Mouse (Mus musculus) heart, embryonic 16.5 days (tissue): ENCODE data around the gene Mpp3. TPM values are rescaled to one million over a fixed set of nuclear protein-coding genes. Genes with fewer than 3 reads are reported as not detected.

ENCODE experiments used
- ATAC-seq: fragments of 200-750 bp; cut with Nextera tagmentation; replicated peaks from 2 replicates; pipeline ENCODE4 v1.8.0; 2017; ENCODE audit warnings: moderate number of reproducible peaks; ENCODE audit not compliant: insufficient read depth, low FRiP score; ENCODE audit errors: extremely low read depth
- H3K27ac ChIP-seq: fragments of 300-500 bp; sonication (generic); 2 replicates; pipeline ENCODE4 v1.5.1; 2014; ENCODE audit warnings: mild to moderate bottlenecking, low read length, control low read depth, moderate library complexity
- H3K27me3 ChIP-seq: fragments of 300-500 bp; sonication (generic); 2 replicates; pipeline ENCODE4 v1.6.1; 2014; ENCODE audit warnings: low read length, mixed read lengths; ENCODE audit not compliant: control insufficient read depth, insufficient read depth
- H3K36me3 ChIP-seq: fragments of 300-500 bp; sonication (generic); 2 replicates; pipeline ENCODE4 v1.6.1; 2014; ENCODE audit not compliant: control insufficient read depth, insufficient read depth
- H3K4me1 ChIP-seq: fragments of 300-500 bp; sonication (generic); 2 replicates; pipeline ENCODE4 v1.6.1; 2014; ENCODE audit warnings: low read length, mixed read lengths; ENCODE audit not compliant: control insufficient read depth, insufficient read depth
- H3K4me2 ChIP-seq: fragments of 300-500 bp; sonication (generic); 2 replicates; pipeline ENCODE4 v1.6.1; 2014; ENCODE audit warnings: low read depth, mild to moderate bottlenecking, control low read depth, low read length
- H3K4me3 ChIP-seq: fragments of 300-500 bp; sonication (generic); 2 replicates; pipeline ENCODE4 v1.5.1; 2014; ENCODE audit warnings: mild to moderate bottlenecking, control low read depth, low read length
- H3K9ac ChIP-seq: fragments of 300-500 bp; sonication (generic); 2 replicates; pipeline ENCODE4 v1.6.1; 2014; ENCODE audit warnings: low read length, control low read depth
- H3K9me3 ChIP-seq: fragments of 300-500 bp; sonication (generic); replicated peaks from 2 replicates; pipeline ENCODE4 v1.6.1; 2016; ENCODE audit warnings: low read length; ENCODE audit not compliant: control insufficient read depth
- WGBS: fragments of 180-500 bp; shearing (Covaris S2); extraction: QIAGEN DNeasy Blood & Tissue Kit; methylation state at CpG from one replicate; pipeline ENCODE4 v1.1.7; 2014; 5-methylcytosine and 5-hydroxymethylcytosine counted together
- polyA plus RNA-seq: library from polyadenylated mRNA; unstranded; fragments of >200 nt; fragmentation: Nextera tagmentation; extraction: Ambion mirVana; gene quantifications from 2 replicates; pipeline ENCODE4 v1.2.1, GENCODE M21; 2015

Mpp3 gene
- polyA plus RNA-seq, 1 experiment from 2014 or later = 4.2 TPM

DNA sequence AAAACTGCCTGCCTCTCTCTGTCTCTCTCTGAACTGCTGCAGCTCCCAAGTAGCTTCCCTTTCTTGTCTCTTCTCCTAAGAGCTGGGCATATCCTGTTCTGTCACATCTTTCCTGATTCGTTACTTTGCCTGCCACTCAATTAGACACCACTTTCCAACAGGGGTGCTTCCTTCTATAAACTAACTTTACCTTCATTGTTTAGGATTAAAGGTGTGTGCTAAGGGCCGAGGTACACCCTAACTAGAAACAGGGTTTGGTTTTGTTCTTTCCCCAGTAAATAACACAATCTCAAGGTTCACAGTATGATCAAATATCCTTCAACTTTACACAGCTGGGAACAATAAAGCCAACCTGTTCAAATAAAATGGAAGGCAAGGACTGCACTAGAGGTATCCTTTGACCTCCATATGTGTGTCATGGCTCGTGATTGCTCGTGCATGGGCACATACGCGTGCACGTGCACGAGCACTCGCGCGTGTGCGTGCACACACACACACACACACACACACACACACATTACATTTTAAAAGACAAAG, 4.9 kb upstream of the Mpp3 start:
- H3K9me3 ChIP-seq = no peaks in the 10 kb centered on the region
- H3K27ac ChIP-seq = no peak overlapping the region
- no peak overlapping the region for H3K4me2 ChIP-seq
- no peak overlapping the region for H3K9ac ChIP-seq
- no peak overlapping the region for H3K4me3 ChIP-seq
- H3K27me3 ChIP-seq = 0 out of 2 replicates have a peak, but pooled peaks cover 2% of the 10 kb centered on the region
- WGBS = 88% methylated on average over 12 of the region's 12 CpGs
- ATAC-seq = no peak
- H3K4me1 ChIP-seq = no peaks in the 10 kb centered on the region
- no peaks in the 10 kb centered on the region for H3K36me3 ChIP-seq

DNA sequence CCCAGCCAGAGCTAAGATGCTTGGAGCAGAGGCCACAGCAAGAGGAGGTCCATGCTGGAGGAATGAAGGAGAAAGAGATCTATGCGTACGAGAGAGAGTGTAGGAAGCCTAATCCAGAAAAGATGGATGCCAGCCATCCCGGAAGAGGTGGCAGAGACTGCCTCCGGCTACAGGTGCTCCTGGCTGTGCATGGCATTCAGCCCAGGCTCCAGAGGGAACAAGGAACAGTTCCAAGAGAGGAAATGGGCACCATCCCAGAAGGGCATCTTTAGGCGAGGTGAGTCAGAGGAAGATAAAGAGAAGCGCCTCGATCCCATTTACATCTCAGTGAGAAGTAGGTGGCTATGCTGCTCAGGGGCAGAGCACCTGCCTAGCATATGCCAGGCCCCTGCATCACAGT, 2.9 kb upstream of the Mpp3 start:
- no peak overlapping the region for H3K27ac ChIP-seq
- 69% methylated on average over 7 of the region's 7 CpGs for WGBS
- 0 out of 2 replicates have a peak, but pooled peaks cover 2% of the 10 kb centered on the region for H3K27me3 ChIP-seq
- H3K4me1 ChIP-seq = peaks cover 6% of the 10 kb centered on the region; the same call in 1 of the 2 replicates
- H3K9me3 ChIP-seq = no peaks in the 10 kb centered on the region
- no peaks in the 10 kb centered on the region for H3K36me3 ChIP-seq
- no peak overlapping the region for H3K9ac ChIP-seq
- ATAC-seq = no peak
- H3K4me2 ChIP-seq = no peak overlapping the region
- no peak overlapping the region for H3K4me3 ChIP-seq

DNA sequence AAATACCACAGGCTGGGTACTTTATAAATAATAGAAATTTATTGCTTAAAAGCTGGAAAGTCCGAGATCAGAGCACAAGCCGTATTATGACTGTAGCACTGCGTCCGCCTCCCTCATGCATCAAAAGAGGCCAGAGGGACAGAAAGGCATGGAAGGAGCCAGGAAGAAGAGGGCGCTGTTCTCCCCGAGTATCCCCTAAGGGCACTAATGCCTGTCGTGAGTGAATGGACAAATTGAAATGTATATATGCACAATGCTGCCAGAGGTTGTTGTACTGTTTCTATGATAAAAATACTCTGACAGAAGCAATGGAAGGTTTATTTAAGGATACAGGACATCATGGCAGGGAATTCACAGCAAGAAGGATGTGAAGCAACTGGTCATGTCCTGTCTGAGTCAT, 1.7 kb upstream of the Mpp3 start:
- H3K27me3 ChIP-seq = peaks cover 6% of the 10 kb centered on the region; the same call in 1 of the 2 replicates
- 36% methylated on average over 7 of the region's 7 CpGs for WGBS
- H3K36me3 ChIP-seq = no peaks in the 10 kb centered on the region
- H3K9ac ChIP-seq = no peak overlapping the region
- no peak overlapping the region for H3K27ac ChIP-seq
- H3K9me3 ChIP-seq = no peaks in the 10 kb centered on the region
- H3K4me3 ChIP-seq = no peak overlapping the region
- H3K4me2 ChIP-seq = no peak overlapping the region
- peaks cover 6% of the 10 kb centered on the region; the same call in 1 of the 2 replicates for H3K4me1 ChIP-seq
- no peak for ATAC-seq

DNA sequence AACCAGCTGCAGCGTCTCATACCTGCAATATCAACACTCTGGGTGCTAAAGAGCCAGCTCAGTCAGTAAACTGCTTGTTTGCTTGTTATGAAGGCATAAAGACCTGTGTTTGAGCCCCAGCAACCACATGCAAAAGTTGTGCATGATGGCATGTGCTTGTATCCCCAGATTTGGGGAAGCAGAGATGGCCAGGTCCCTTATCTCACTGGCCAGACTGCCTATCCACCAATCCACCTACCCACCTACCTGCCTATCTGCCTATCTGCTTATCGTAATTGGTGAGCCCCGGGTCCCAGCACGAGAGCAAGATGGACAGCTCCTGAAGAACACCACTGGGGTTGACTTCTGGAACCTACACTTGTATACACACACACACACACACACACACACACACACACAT, 1.0 kb upstream of the Mpp3 start:
- ATAC-seq = no peak
- 65% methylated on average over 4 of the region's 4 CpGs for WGBS

DNA sequence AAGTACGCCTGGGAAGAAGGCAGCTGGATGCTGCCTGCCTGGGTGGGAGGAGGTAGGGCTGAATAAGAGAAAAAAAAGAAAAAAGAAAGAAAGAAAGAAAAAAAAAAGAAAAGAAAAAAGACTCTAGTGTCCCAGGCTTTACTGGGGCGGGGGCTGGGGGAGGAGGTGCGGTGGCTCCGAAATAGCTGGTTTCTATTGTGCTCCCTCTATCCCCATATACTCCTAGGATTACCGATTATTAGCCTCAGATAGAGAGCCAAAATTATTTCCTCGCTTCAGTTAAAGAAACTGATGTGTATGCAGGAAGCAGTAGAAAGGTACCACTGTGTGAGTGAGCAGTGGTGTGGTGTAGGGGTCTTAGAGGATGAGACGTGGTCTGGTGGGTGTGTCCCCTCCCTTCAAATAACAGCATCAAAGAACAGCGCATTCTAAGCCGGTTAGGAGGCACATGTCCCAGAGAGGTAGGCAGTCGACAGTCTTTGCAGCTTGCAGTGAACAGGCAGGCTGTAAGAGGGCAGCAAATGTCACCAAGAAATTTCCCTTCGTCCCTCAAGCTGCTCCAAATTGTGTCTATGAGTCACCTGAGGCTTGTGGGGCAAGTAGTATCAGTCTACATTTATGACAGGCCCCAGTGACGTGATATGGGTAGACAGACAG, 772 bp downstream of the Mpp3 start:
- WGBS = 6% methylated on average over 12 of the region's 12 CpGs
- Histone ChIP-seq H3K9ac (peak overlapping the region; percentile 13; the same call in 1 of the 2 replicates), H3K27ac (no peak overlapping the region)

More for the DNA sequence above, 1.0 kb upstream of the Mpp3 start:
- peaks cover 6% of the 10 kb centered on the region; the same call in 1 of the 2 replicates for H3K4me1 ChIP-seq
- no peak overlapping the region for H3K4me3 ChIP-seq
- H3K27me3 ChIP-seq = peaks cover 6% of the 10 kb centered on the region; the same call in 1 of the 2 replicates
- H3K9me3 ChIP-seq = no peaks in the 10 kb centered on the region
- no peak overlapping the region for H3K9ac ChIP-seq
- H3K4me2 ChIP-seq = no peak overlapping the region
- H3K27ac ChIP-seq = no peak overlapping the region
- no peaks in the 10 kb centered on the region for H3K36me3 ChIP-seq

DNA sequence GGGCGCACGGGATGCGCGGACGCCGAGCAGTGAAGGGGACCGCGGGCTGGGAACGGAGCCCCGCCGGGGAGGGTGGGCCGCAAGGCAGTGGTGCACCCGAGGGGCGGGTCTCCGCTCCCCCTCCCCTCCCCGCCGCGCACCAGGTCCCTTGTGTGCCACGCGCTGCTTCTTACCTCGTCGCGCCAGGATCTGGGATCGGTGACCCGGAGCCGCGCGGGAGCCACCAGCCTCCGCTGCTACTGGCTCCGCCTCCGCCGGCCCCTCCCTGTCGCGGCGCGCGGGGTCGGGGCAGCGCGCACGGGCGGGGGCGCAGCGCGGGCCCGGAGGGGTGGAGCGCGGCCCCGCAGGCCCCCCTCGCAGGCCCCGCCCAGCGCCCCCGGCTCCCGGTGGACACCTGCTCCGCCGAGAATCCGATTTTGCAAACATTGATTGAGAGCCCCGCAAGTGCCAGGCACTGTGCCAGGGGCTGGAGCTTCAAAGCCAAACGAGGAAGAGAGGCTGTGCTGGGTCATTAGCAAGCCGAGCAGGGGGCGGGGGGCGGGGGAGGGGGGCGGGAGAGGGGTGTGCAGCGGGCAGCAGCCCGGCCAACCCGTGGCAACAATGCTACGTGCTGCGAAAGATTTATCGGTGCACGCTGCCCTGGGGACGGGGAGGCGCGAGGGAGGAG, 1.4 kb downstream of the Mpp3 start:
- peak overlapping the region; percentile 97 for H3K4me2 ChIP-seq
- H3K36me3 ChIP-seq = no peaks in the 10 kb centered on the region
- ATAC-seq = peak; percentile 87
- peak overlapping the region; percentile 61 for H3K4me3 ChIP-seq
- H3K27me3 ChIP-seq = peaks cover 6% of the 10 kb centered on the region; the same call in 1 of the 2 replicates
- H3K27ac ChIP-seq = peak overlapping the region; percentile 19; the same call in 1 of the 2 replicates
- peak overlapping the region; percentile 78 for H3K9ac ChIP-seq
- H3K9me3 ChIP-seq = no peaks in the 10 kb centered on the region
- under 1% methylated on average over 69 of the region's 73 CpGs for WGBS
- H3K4me1 ChIP-seq = peaks cover 6% of the 10 kb centered on the region; the same call in 1 of the 2 replicates

More for the DNA sequence above, 772 bp downstream of the Mpp3 start:
- no peaks in the 10 kb centered on the region for H3K9me3 ChIP-seq
- H3K4me2 ChIP-seq = peak overlapping the region; percentile 97
- H3K36me3 ChIP-seq = no peaks in the 10 kb centered on the region
- H3K4me1 ChIP-seq = peaks cover 6% of the 10 kb centered on the region; the same call in 1 of the 2 replicates
- no peak for ATAC-seq
- H3K4me3 ChIP-seq = peak overlapping the region; percentile 61
- H3K27me3 ChIP-seq = peaks cover 6% of the 10 kb centered on the region; the same call in 1 of the 2 replicates

DNA sequence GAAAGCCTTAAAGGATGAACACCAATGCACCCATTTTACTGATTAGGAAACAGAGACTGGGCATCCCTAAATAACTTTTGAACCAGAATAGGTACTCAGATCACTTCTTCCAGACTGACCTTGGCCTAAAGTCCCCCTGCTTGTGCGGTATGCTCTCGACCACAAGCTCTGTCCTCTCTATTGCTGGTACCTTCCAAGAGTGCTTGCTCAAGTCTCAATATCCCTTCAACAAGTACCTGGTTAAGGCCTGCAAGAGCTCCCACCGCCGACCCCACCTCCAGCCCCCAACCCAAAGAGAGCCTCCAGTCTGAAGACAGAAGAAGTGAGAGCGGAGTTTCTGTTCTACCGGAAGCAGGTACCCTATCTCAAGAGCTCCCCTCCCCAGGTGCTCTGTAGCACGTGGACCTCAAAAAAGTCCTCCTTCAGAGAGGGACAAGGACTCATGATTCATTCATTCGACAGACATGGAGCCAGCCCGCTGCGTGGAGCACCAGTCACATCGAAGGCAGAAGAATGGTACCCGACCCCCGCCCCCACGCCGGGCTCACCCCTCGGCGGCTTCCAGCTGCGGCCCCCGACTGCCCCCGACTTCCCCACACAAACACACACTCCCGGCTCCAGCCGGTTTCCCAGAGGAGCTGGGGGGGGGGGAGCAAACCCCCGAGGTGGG, 2.1 kb downstream of the Mpp3 start:
- Histone ChIP-seq H3K36me3 (no peaks in the 10 kb centered on the region), H3K9me3 (no peaks in the 10 kb centered on the region), H3K4me2 (peak overlapping the region; percentile 97), H3K27ac (no peak overlapping the region), H3K4me3 (peak overlapping the region; percentile 61), H3K27me3 (peaks cover 6% of the 10 kb centered on the region; the same call in 1 of the 2 replicates), H3K4me1 (peaks cover 6% of the 10 kb centered on the region; the same call in 1 of the 2 replicates), H3K9ac (peak overlapping the region; percentile 78)
- WGBS = 6% methylated on average over 23 of the region's 23 CpGs
- ATAC-seq = no peak

DNA sequence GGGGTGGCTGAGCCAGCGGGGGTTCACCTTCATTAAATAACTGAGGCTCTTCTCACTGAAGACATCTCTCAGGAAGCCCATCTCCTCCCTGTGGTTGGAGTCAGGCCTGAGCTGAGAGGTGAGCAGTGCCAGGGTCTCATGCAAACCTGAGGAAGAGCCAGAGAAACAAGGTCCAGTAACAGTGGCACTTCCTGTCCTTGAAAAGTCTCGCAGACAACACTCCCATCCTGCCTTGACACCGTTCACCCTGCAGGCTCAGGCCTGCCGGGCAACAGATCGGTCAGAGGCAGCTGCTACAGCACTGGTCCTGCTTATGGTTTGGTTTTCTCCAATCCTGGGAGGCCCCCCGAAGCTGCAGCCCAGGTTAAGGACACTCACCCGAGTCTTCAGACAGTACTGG, 2.9 kb downstream of the Mpp3 start:
- 58% methylated on average over 7 of the region's 7 CpGs for WGBS
- Histone ChIP-seq H3K27ac (no peak overlapping the region), H3K9ac (no peak overlapping the region), H3K4me1 (peaks cover 6% of the 10 kb centered on the region; the same call in 1 of the 2 replicates), H3K27me3 (peaks cover 4% of the 10 kb centered on the region; the same call in 1 of the 2 replicates), H3K36me3 (no peaks in the 10 kb centered on the region), H3K4me3 (no peak overlapping the region), H3K4me2 (0 out of 2 replicates have a peak overlapping the region, but pooled peaks have one; percentile 26), H3K9me3 (no peaks in the 10 kb centered on the region)
- no peak for ATAC-seq
